21 mouse cellular contexts compared by ENCODE assay signal in the genomic region with DNA sequence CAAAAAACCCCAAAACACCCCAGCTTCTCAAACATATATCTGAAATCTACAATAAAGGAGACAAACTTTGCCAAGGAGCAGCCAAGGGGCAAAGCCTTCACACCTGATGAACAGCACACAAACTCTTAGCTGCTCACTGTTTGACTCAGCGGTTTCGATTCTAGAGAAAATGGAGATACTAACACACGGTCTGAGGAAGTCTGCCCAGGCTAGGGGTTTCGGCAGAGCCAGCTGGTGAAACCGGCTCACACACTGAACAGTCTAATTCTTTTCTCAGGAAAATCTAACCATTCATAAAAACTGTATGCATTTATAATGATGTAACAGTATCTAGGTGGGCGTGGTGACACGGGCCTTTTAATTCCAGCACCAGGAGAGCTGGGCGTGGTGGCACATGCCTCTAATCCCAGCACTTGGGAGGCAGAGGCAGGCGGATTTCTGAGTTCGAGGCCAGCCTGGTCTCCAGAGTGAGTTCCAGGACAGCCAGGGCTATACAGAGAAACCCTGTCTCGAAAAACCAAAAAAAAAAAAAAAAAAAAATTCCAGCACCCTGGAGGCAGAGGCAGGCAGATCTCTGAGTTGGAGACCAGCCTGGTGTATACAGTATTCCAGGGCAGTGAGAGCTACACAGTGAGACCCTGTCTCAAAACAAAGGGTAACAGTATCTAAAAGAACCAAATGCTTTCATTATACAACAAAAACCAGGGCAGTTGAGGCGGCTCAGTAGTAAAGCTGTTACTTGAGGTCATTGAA. TPM values are rescaled to one million over a fixed set of nuclear protein-coding genes. Genes with fewer than 3 reads are reported as not detected.
DNase-seq lines count a peak whose midpoint lies in the region; ATAC-seq and TF ChIP-seq lines count a peak whose summit lies in the region.
"Had no signal": no experiment of that assay in that cellular context is flagged by ENCODE, and none has a peak within 500 bp of the region (broad histone marks: within the 10 kb centered on the region; RNA-seq: fewer than 3 reads in every experiment).

No protein-coding gene starts in this region.

- H3K36me3 ChIP-seq in kidney, embryonic 14.5 days (ENCODE audit: control insufficient read depth, insufficient read depth, low read length) = no peaks in the 10 kb centered on the region
- H3K36me3 ChIP-seq in midbrain, embryonic 10.5 days = no peaks in the 10 kb centered on the region
- no peaks in the 10 kb centered on the region for H3K36me3 ChIP-seq in midbrain, embryonic 14.5 days (ENCODE audit: control insufficient read depth, insufficient read depth, low read length)
- no peaks in the 10 kb centered on the region for H3K36me3 ChIP-seq in E14TG2a.4 (ENCODE audit: insufficient read depth, low read length)
- H3K36me3 ChIP-seq: forebrain, embryonic 10.5 days; hindbrain, embryonic 10.5 days; midbrain, embryonic 15.5 days had no signal

- DNase-seq in kidney, postnatal 25 days = no peak
- DNase-seq in midbrain, embryonic 10.5 days (ENCODE audit: low spot score) = no peak
- DNase-seq in midbrain, embryonic 14.5 days = no peak
- DNase-seq in induced T-regulatory cell, adult 2 months (ENCODE audit: low read depth) = peak; percentile 51
- DNase-seq in heart, adult 18-20 months = no peak
- no peak for DNase-seq in thymus, postnatal 0 days (ENCODE audit: low spot score)
- DNase-seq: adrenal gland, postnatal 10 days; cerebellum, adult 18-20 months; cerebellum, postnatal 14 days; layer of hippocampus, postnatal 36 days; right cerebral cortex, adult 18-20 months; right cerebral cortex, postnatal 4 days had no signal

- H3K4me1 ChIP-seq in kidney, embryonic 14.5 days (ENCODE audit: control insufficient read depth, insufficient read depth, low read length) = 0 out of 2 replicates have a peak, but pooled peaks cover 3% of the 10 kb centered on the region
- peaks cover 18% of the 10 kb centered on the region for H3K4me1 ChIP-seq in midbrain, embryonic 10.5 days
- no peaks in the 10 kb centered on the region for H3K4me1 ChIP-seq in midbrain, embryonic 14.5 days (ENCODE audit: control insufficient read depth, insufficient read depth, low read length)
- H3K4me1 ChIP-seq in E14TG2a.4 (replicated peaks; ENCODE audit: low read depth, low read length) = peaks cover 87% of the 10 kb centered on the region

- no peak overlapping the region for H3K4me2 ChIP-seq in kidney, embryonic 14.5 days (replicated peaks; ENCODE audit: low read depth, low read length)
- H3K4me2 ChIP-seq in midbrain, embryonic 14.5 days (ENCODE audit: low read length) = no peak overlapping the region

- peaks cover 26% of the 10 kb centered on the region for H3K27me3 ChIP-seq in kidney, embryonic 14.5 days (ENCODE audit: control insufficient read depth, insufficient read depth, low read length)
- peaks cover 43% of the 10 kb centered on the region for H3K27me3 ChIP-seq in midbrain, embryonic 10.5 days (ENCODE audit: low read depth, poor library complexity, severe bottlenecking)
- H3K27me3 ChIP-seq in midbrain, embryonic 14.5 days (ENCODE audit: control insufficient read depth, insufficient read depth, low read length) = peaks cover 27% of the 10 kb centered on the region
- no peaks in the 10 kb centered on the region for H3K27me3 ChIP-seq in E14TG2a.4 (ENCODE audit: insufficient read depth, low read length)

- no peaks in the 10 kb centered on the region for H3K9me3 ChIP-seq in kidney, embryonic 14.5 days (ENCODE audit: control insufficient read depth, low read length)
- H3K9me3 ChIP-seq in midbrain, embryonic 10.5 days (replicated peaks) = 0 out of 2 replicates have a peak, but pooled peaks cover 1% of the 10 kb centered on the region
- H3K9me3 ChIP-seq in midbrain, embryonic 14.5 days (ENCODE audit: control insufficient read depth, low read length) = no peaks in the 10 kb centered on the region
- H3K9me3 ChIP-seq in E14TG2a.4 (ENCODE audit: low read length) = no peaks in the 10 kb centered on the region
- H3K9me3 ChIP-seq: hindbrain, embryonic 10.5 days; midbrain, embryonic 15.5 days had no signal

- H3K9ac ChIP-seq in kidney, embryonic 14.5 days (ENCODE audit: low read depth, low read length) = 0 out of 2 replicates have a peak overlapping the region, but pooled peaks have one; percentile 74
- no peak overlapping the region for H3K9ac ChIP-seq in midbrain, embryonic 14.5 days (replicated peaks; ENCODE audit: low read length)
- H3K9ac ChIP-seq: midbrain, embryonic 15.5 days had no signal

- H3K4me3 ChIP-seq in kidney, embryonic 14.5 days (ENCODE audit: low read length) = peak overlapping the region; percentile 68; the same call in 1 of the 2 replicates
- H3K4me3 ChIP-seq in midbrain, embryonic 10.5 days = peak overlapping the region; percentile 69; the same call in 1 of the 2 replicates
- H3K4me3 ChIP-seq in midbrain, embryonic 14.5 days (replicated peaks; ENCODE audit: low read depth, low read length) = no peak overlapping the region
- H3K4me3 ChIP-seq in E14TG2a.4 (replicated peaks; ENCODE audit: low read length) = peak overlapping the region; percentile 96
- H3K4me3 ChIP-seq: megakaryocyte, embryonic 14.5 days had no signal

- no peak for TF ChIP-seq CTCF in E14TG2a.4 (conservative IDR thresholded peaks at IDR 0.05; ENCODE audit: low read length)

- WGBS in kidney, embryonic 14.5 days = 92% methylated on average over 12 of the region's 12 CpGs
- WGBS in midbrain, embryonic 10.5 days = 92% methylated on average over 12 of the region's 12 CpGs
- 90% methylated on average over 12 of the region's 12 CpGs for WGBS in midbrain, embryonic 14.5 days

- no peak overlapping the region for H3K27ac ChIP-seq in kidney, embryonic 14.5 days (ENCODE audit: low read depth, low read length)
- H3K27ac ChIP-seq in midbrain, embryonic 10.5 days (replicated peaks) = no peak overlapping the region
- no peak overlapping the region for H3K27ac ChIP-seq in midbrain, embryonic 14.5 days (replicated peaks; ENCODE audit: low read depth, low read length)
- H3K27ac ChIP-seq: forebrain, embryonic 10.5 days; hindbrain, embryonic 10.5 days; midbrain, embryonic 15.5 days had no signal

- ATAC-seq in kidney, embryonic 14.5 days (ENCODE audit: low FRiP score, low TSS enrichment) = no peak
- no peak for ATAC-seq in midbrain, embryonic 14.5 days (ENCODE audit: low FRiP score, low TSS enrichment)
- ATAC-seq: midbrain, embryonic 15.5 days had no signal

RNA-seq across cellular contexts. Expression of a gene that starts 1.9 kb away (rescaled TPM):
- polyA plus RNA-seq in kidney, embryonic 14.5 days (2014; fragmentation: Nextera tagmentation; extraction: Ambion mirVana) = 14.8 and 19.9 TPM in 2 replicates
- 0.75 and 1.7 TPM in 2 replicates for polyA plus RNA-seq in midbrain, embryonic 10.5 days (2016; fragmentation: Nextera tagmentation; extraction: Ambion mirVana)
- polyA plus RNA-seq in midbrain, embryonic 14.5 days (2014; fragmentation: Nextera tagmentation; extraction: Ambion mirVana) = 0.77 and 2.6 TPM in 2 replicates
- 1 to 10 TPM; 7.0 to 7.2 TPM for total RNA-seq in heart, adult 18-20 months (2021)
- 2.2 and 2.4 TPM in 2 replicates for polyA plus RNA-seq in thymus, postnatal 0 days (2015; fragmentation: Nextera tagmentation; extraction: Ambion mirVana)
- total RNA-seq: granulocyte monocyte progenitor cell, adult 5-6 weeks; MEL had no signal
- polyA plus RNA-seq: limb, embryonic 11.5 days had no signal
